Mouse (Mus musculus) lung, embryonic 14.5 days (tissue): ENCODE measurements around the gene Rnf32. TPM values are rescaled to one million over a fixed set of nuclear protein-coding genes. Genes with fewer than 3 reads are reported as not detected.

Experiments used
- ATAC-seq: fragments of 200-750 bp; cut with Nextera tagmentation; 2 replicates; pipeline ENCODE4 v1.8.0; 2017; ENCODE audit warnings: mild to moderate bottlenecking, moderate TSS enrichment, moderate library complexity; ENCODE audit not compliant: insufficient read depth
- DNase-seq: peaks from one replicate; pipeline ENCODE4 v3.0.0-alpha.2; 2015
- H3K27ac ChIP-seq: fragments of 300-500 bp; sonication (generic); 2 replicates; pipeline ENCODE4 v1.5.1; 2014; ENCODE audit warnings: low read depth, mild to moderate bottlenecking, moderate library complexity
- H3K27me3 ChIP-seq: fragments of 300-500 bp; sonication (generic); 2 replicates; pipeline ENCODE4 v1.6.1; 2014; ENCODE audit warnings: low read length, control low read depth; ENCODE audit not compliant: insufficient read depth
- H3K36me3 ChIP-seq: fragments of 300-500 bp; sonication (generic); 2 replicates; pipeline ENCODE4 v1.6.1; 2014; ENCODE audit warnings: control low read depth; ENCODE audit not compliant: insufficient read depth
- H3K4me1 ChIP-seq: fragments of 300-500 bp; sonication (generic); 2 replicates; pipeline ENCODE4 v1.6.1; 2014; ENCODE audit warnings: antibody characterized with exemption, control low read depth; ENCODE audit not compliant: insufficient read depth
- H3K4me2 ChIP-seq: fragments of 300-500 bp; sonication (generic); 2 replicates; pipeline ENCODE4 v1.6.1; 2014; ENCODE audit warnings: mild to moderate bottlenecking
- H3K4me3 ChIP-seq: fragments of 300-500 bp; sonication (generic); 2 replicates; pipeline ENCODE4 v1.5.1; 2014; ENCODE audit warnings: low read depth, low read length
- H3K9ac ChIP-seq: fragments of 300-500 bp; sonication (generic); 2 replicates; pipeline ENCODE4 v1.6.1; 2014
- H3K9me3 ChIP-seq: fragments of 300-500 bp; sonication (generic); 2 replicates; pipeline ENCODE4 v1.6.1; 2016; ENCODE audit warnings: low read depth, low read length, control low read depth
- CTCF ChIP-seq: IDR thresholded peaks from 2 replicates; pipeline ENCODE4 v1.5.1; 2016; ENCODE audit warnings: antibody characterized with exemption, low read depth
- WGBS: fragments of 180-500 bp; shearing (Covaris S2); extraction: QIAGEN DNeasy Blood & Tissue Kit; methylation state at CpG from one replicate; pipeline ENCODE4 v1.1.7; 2014; 5-methylcytosine and 5-hydroxymethylcytosine counted together
- polyA plus RNA-seq: library from polyadenylated mRNA; unstranded; fragments of >200 nt; fragmentation: Nextera tagmentation; extraction: Ambion mirVana; gene quantifications from 2 replicates; pipeline ENCODE4 v1.2.1, GENCODE M21; 2014

Rnf32 gene
- polyA plus RNA-seq, 1 experiment from 2014 or later = 3.9 TPM

DNA sequence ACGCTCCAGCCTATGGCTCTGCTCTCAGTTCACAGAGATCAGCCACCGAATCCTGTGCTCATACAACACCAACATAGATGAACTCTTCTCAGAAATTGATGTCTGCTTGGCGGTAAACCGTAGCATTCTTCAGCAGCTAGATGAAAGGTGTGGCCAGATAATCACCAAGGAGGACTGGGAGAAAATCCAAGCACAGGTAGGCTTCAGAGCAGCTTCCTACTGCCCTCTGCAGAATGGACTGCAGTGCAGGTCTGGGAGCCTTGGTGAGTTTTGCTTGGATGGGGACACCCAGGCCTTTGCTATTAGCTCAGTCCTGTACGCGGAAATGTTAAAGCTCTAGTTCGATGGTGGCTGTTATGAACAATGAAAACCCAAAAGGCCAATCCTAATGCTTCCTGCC lies 28.3 kb downstream of the Rnf32 start:
- no peak for TF ChIP-seq CTCF
- no peak overlapping the region for H3K9ac ChIP-seq

DNA sequence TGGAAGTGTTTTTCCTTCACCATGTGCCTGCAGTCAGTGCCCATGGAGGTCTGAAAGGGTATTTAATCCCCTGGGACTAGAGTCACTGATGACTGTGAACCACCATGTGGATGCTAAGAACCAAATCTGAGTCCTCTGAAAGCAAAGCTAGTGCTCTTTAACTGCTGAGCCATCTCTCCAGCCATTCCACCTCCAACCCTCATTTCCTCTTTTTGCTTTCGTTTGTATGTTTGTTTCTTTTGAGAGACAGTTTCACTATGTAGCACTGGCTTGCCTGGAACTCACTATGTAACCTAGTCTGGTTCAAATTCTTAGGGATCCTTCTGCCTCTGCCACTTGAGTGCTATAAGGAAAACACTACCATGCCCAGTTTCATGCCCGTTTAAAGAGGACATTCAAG lies 34.7 kb downstream of the Rnf32 start:
- no peak for DNase-seq
- H3K27me3 ChIP-seq = no peaks in the 10 kb centered on the region
- 72% methylated on average over 2 of the region's 2 CpGs for WGBS

More for the DNA sequence above, 28.3 kb downstream of the Rnf32 start:
- no peak overlapping the region for H3K4me2 ChIP-seq
- no peak for ATAC-seq
- no peak for DNase-seq
- WGBS = 84% methylated on average over 7 of the region's 7 CpGs
- no peaks in the 10 kb centered on the region for H3K27me3 ChIP-seq
- no peak overlapping the region for H3K27ac ChIP-seq
- no peaks in the 10 kb centered on the region for H3K4me1 ChIP-seq
- no peaks in the 10 kb centered on the region for H3K36me3 ChIP-seq
- H3K4me3 ChIP-seq = no peak overlapping the region
- no peaks in the 10 kb centered on the region for H3K9me3 ChIP-seq

DNA sequence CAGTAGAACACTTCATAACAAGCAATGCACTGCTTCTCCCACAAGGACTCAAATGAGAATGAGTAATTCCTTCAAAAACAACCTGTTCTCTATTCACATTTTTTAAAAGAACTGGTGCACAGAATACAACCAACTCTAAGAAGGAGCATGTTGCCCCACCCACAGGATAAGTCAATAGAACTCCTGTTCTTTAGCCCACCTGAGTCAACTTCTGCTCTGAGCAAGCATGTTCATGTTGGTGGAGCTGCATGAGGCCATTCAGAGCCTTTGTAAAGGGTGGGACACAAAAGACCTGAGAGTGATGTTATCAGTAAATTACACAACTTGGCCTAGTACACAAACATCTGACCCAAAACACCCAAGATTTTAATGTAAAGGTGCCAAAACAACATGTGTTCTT lies 42.6 kb downstream of the Rnf32 start:
- ATAC-seq (peak; percentile 75), DNase-seq (peak; percentile 44)
- no peaks in the 10 kb centered on the region for H3K9me3 ChIP-seq
- no peaks in the 10 kb centered on the region for H3K4me1 ChIP-seq
- no peak overlapping the region for H3K27ac ChIP-seq
- H3K27me3 ChIP-seq = no peaks in the 10 kb centered on the region
- no peak overlapping the region for H3K9ac ChIP-seq
- no peak overlapping the region for H3K4me2 ChIP-seq
- TF ChIP-seq CTCF = no peak
- H3K36me3 ChIP-seq = no peaks in the 10 kb centered on the region
- H3K4me3 ChIP-seq = no peak overlapping the region

More for the DNA sequence above, 34.7 kb downstream of the Rnf32 start:
- no peak overlapping the region for H3K27ac ChIP-seq
- no peak overlapping the region for H3K9ac ChIP-seq
- no peaks in the 10 kb centered on the region for H3K9me3 ChIP-seq
- H3K4me3 ChIP-seq = no peak overlapping the region
- no peak for TF ChIP-seq CTCF
- H3K4me2 ChIP-seq = no peak overlapping the region
- no peak for ATAC-seq
- no peaks in the 10 kb centered on the region for H3K36me3 ChIP-seq
- no peaks in the 10 kb centered on the region for H3K4me1 ChIP-seq

DNA sequence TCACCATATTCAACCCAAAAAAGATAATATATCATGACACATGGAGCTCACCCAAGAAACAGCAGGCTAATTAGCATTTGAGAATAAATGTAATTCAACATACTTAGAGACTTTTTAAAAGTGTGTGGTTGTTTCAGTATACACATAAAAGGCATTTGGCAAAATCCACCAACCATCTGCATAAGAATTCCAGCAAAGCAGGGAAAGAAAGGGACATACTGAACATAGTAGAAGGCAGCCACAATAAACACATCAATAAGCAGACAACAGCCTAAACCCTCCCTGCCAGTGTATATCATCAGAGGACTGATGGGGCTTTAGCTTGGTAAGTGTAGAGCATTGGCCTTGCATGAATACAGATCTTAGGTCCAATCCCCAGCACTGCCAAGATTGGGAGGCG lies 49.0 kb downstream of the Rnf32 start:
- Histone ChIP-seq H3K4me2 (no peak overlapping the region), H3K27ac (no peak overlapping the region), H3K4me3 (no peak overlapping the region), H3K9ac (no peak overlapping the region), H3K4me1 (no peaks in the 10 kb centered on the region), H3K27me3 (no peaks in the 10 kb centered on the region), H3K36me3 (no peaks in the 10 kb centered on the region), H3K9me3 (no peaks in the 10 kb centered on the region)
- WGBS = no CpG with 5 or more reads among the region's 1 CpGs
- TF ChIP-seq CTCF = no peak
- DNase-seq (no peak), ATAC-seq (no peak)

DNA sequence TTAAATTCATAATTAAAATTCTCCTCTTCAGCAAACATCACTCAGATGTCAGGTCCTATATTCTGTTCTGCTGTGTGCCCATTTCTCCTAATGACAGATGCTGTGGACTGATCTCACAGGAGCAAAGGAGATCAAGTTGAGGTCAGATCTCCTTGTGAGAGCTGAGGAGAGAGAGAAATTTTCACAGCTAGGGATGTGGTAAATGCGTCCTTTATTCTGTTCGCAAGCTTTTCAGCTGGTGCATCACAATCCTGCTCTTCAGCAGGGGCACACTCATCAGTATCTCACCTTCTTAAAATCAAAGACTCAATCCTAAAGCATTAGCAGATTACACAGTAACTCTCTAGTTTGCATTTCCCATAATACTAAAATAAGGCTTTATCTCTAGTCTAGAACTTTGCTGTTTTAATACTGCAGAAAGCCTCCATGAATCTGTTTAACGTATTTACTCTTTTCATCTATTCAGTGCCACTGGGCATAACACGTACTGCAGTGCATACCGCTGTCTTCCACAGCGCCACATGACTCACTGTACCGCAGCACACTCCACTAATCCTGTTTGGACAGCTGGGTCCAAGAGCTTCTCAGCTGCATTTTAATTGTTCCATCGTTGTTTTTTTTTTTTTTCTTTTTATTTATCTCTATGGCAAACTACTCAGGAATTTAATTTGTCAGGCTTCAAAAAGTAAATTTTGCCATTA lies 55.2 kb downstream of the Rnf32 start:
- DNase-seq = peak; percentile 30
- WGBS = 57% methylated on average over 8 of the region's 8 CpGs
- ATAC-seq = no peak

DNA sequence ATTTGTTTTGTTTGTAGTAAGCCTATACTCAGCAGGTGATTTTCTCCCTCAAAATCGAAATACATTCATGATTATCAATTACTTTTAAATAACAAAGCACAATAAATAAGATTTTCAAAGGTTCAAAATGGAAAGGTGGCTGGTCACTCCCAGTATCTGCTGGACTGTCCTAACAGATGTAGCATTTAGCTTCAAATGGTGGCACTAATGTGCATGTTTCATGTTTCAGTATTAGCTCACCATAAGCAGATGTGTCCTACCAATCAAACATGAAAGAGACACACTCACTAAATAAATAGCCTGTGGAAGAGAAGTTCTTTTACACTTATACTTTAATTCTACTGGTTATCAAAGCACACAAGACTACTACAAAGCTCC lies 55.7 kb downstream of the Rnf32 start:
- Histone ChIP-seq H3K4me1 (no peaks in the 10 kb centered on the region), H3K9me3 (no peaks in the 10 kb centered on the region), H3K36me3 (no peaks in the 10 kb centered on the region), H3K27me3 (no peaks in the 10 kb centered on the region), H3K4me3 (no peak overlapping the region), H3K9ac (no peak overlapping the region), H3K4me2 (no peak overlapping the region), H3K27ac (no peak overlapping the region)
- DNase-seq (no peak), ATAC-seq (no peak)
- TF ChIP-seq CTCF = no peak
- WGBS = 71% methylated on average over 1 of the region's 1 CpGs

More for the DNA sequence above, 55.2 kb downstream of the Rnf32 start:
- Histone ChIP-seq H3K27ac (no peak overlapping the region), H3K4me1 (no peaks in the 10 kb centered on the region), H3K9me3 (no peaks in the 10 kb centered on the region), H3K36me3 (no peaks in the 10 kb centered on the region), H3K4me2 (no peak overlapping the region), H3K27me3 (no peaks in the 10 kb centered on the region), H3K9ac (no peak overlapping the region), H3K4me3 (no peak overlapping the region)
- TF ChIP-seq CTCF = no peak

DNA sequence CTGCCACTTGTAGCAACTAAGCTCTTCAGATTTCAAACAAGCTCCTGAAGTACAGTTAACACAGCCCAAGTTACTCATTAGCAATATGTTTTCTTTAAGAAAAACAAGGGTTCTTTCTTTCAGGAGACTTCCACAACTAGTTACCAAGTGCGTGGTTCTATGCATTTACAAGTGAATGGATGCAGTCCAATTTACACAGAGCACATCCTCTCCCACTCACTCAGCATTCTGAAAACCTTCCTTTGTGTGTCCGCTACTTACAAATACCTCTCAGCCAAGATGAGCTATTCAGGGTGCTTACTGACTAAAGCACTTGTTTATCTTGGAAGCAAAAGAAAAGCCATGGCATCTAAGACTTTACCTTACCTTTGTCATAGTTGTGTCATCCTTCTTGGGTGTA lies 58.1 kb downstream of the Rnf32 start:
- ATAC-seq (no peak), DNase-seq (peak; percentile 3)
- Histone ChIP-seq H3K4me3 (no peak overlapping the region), H3K9ac (no peak overlapping the region), H3K36me3 (no peaks in the 10 kb centered on the region), H3K27me3 (no peaks in the 10 kb centered on the region), H3K9me3 (no peaks in the 10 kb centered on the region), H3K4me1 (no peaks in the 10 kb centered on the region), H3K27ac (no peak overlapping the region), H3K4me2 (no peak overlapping the region)
- WGBS = 56% methylated on average over 2 of the region's 2 CpGs
- no peak for TF ChIP-seq CTCF
